Mouse (Mus musculus): ENCODE data around the gene Akap2.

The Akap2 gene

DNA sequence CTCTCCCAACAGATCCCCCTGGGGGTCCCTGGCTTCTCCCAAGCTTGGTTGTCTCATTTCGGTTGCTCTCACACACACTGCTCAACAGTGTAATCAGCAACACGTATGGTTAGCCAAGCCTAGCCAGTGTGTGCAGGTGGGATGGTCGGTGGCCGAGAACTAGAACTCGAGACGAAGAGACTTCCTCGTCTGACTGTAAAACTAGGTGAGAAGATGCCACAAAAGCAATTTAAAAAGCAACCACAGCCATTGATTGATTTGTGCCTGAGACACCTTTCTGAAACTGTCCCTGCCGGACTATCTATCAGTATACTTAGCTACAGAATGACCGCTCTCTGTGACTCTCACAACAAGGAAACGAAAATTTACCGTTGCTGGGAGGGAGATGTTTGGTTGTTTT lies 37.6 kb downstream of the Akap2 start:
- no peak for DNase-seq (ENCODE audit: low spot score in 2 of 2)

DNA sequence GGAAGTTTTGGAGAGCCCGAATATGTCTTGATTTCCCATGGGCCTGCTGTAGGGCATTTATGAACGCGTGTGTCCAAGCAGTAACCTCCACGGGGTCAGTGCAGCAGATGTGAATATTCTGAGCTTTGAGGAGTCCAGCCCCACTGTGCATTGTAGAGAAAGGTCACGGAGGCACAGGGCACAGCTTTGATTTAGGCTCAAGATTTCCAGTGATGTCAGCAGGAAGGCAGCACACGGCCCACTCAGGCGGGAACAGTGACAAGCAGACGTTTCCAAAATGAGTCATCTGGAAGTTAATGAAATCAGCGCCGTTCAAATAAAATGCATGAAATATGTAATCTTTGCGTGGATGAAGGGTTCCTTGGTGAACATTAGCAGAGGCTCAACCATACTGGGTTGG lies 40.5 kb downstream of the Akap2 start:
- no peak for DNase-seq (ENCODE audit: low spot score in 2 of 2)

GRCm38 (mm10) chr4:57762424-57762823 lies 45.0 kb downstream of the Akap2 start:
- DNase-seq (ENCODE audit: low spot score in 2 of 2): no peak

- no peak for DNase-seq (ENCODE audit: low spot score in 2 of 2)
These were observed 46.9 kb downstream of the Akap2 start for GRCm38 (mm10) chr4:57764392-57764791.

- no peak for DNase-seq (ENCODE audit: low spot score in 2 of 2)
These were observed 47.5 kb downstream of the Akap2 start for GRCm38 (mm10) chr4:57764926-57765325.

DNA sequence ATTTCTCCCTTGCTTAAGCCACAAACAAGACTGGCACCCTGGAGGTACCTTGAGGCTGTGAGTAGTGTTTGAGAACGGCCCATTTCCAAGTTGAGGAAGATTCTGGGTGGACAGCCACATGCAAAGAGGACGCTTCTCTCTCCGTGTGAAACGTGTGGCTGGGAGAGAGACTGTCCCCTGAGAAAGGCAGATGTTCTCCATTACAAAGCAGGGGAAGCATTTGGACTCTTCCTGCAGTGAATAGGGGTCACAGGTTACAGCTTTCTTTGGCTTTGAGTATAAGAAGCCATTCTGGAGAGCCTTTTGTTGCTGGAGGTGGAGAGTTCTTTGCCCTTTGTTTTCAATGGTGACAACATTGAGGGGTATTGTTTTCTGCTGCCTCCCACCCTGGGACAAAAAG lies 48.3 kb downstream of the Akap2 start:
- no peak for DNase-seq (ENCODE audit: low spot score in 2 of 2)

DNA sequence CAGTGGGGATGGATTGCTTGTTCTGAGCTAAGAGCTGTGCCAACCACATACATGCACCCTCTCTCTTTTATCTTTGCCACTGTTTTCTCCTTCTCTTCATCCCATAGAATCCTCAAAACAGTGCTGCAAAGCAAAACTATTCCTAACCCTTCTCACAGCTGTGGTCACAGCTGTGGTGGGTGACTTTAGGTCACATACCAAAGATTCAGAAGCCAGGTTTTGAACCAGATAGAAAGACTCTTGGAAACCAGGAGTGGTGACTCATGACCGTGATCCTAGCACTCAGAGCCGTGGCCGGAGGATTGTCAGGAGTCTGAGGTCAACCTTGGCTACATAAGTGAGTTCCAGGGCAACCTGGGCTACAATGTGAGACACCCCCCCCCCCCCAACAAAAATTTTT lies 51.5 kb downstream of the Akap2 start:
- no peak for DNase-seq (ENCODE audit: low spot score in 2 of 2)

DNA sequence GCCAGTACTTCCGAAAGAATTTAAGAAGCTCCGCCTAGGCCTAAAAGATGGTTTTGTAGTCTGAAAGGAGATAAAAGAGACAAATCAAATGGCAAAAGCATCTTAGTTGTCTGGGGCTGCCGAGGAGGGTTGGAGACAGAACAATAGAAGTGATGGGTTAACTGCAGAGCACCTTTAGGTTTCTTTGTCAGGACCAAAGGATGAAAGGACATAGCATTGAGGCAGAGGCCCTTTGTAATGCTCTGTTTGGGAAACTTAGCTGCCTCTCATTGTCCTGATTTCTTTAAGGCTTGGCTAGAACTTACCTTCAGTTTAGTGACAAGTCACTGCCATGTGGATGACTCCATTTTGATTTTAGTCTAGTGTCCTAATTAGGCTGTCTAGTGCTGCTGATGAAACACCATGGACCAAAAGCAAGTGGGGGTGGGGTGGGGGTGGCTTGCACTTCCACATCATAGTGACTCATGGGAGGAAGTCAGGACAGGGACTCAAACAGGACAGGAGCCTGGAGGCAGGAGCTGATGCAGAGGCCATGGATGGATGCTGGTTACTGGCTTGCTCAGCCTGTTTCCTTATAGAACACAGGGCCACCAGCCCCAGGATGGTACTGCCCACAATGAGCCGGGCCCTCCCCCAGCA lies 52.8 kb downstream of the Akap2 start:
- no peak for DNase-seq (ENCODE audit: low spot score in 2 of 2)

- no peak for DNase-seq (ENCODE audit: low spot score in 2 of 2)
These were observed 54.2 kb downstream of the Akap2 start for GRCm38 (mm10) chr4:57771558-57772219.

DNA sequence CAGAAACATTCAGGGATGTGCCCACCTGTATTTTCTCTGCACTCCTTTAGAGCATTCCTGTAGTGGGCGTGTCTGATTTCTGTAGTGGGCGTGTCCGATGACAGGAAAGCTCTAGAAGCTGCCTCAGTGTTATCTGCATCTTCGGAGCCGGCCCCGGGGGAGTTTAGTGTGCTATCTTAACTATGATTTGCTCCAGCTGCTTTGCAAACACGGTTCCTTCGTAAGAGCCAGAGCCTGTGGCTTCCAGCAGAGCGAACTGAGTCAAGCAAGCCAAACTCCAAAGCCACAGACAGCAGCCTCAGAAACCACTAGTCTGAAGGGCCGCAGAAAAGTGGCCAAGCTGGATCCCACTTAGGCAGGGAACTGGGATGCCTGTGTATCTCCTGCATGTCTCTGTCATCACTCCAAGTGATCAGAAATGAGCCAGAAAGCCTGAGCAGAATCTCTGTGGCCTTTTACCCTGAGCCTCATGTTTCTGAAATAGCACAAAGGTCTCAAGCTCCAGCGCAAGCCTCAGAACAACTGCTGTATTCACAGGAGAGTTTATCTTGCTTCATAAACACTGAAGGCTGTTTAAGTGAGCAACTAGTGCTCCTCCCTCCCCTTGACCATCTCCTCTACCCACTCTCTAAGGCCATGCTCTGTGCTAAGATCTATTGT lies 55.5 kb downstream of the Akap2 start:
- DNase-seq (ENCODE audit: low spot score in 2 of 2): no peak

GRCm38 (mm10) chr4:57774517-57774916 lies 57.1 kb downstream of the Akap2 start:
- no peak for DNase-seq (ENCODE audit: low spot score in 2 of 2)

- DNase-seq (ENCODE audit: low spot score in 2 of 2): no peak
These were observed 58.1 kb downstream of the Akap2 start for GRCm38 (mm10) chr4:57775582-57775981.

GRCm38 (mm10) chr4:57780403-57780802 lies 62.9 kb downstream of the Akap2 start:
- DNase-seq (ENCODE audit: low spot score in 2 of 2): no peak

DNA sequence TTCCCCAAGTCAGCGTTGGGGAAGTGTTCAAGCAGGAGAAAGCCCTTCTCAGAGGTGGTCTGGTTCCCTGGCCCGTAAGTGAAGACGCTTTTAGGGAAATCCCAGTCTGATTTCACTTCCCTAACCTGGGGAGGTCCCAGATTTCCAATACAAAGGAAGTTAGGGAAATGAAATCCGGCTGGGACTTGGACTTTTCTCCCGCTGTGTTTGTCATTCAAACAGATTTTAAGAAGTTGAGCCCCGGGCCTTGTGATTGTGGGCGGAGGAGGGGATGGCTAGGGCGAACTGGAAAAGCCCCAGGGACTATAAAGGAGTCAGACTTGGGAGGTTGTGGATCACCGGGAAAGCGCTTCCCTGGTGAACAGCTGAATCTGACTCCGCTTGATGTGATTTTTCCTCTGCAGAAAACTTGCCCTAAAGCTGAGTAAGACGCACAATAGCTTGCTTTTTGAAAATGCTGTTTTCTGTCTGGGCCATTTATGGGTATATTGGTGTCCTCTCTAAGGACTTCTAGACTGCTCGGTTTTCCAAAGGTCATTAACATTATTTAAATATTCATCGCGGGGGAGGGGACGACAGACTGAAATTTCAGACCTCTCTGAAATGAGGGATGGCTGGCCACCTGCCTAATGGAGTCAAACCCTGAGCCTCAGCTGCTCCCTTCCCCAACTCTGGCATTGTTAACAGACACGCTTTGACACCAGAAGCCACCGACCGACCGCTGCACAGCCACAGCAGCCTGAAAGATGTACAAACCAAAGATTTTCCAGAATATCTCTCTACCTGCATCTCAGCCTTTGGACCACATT lies 63.6 kb downstream of the Akap2 start:
- no peak for DNase-seq (ENCODE audit: low spot score in 2 of 2)

DNA sequence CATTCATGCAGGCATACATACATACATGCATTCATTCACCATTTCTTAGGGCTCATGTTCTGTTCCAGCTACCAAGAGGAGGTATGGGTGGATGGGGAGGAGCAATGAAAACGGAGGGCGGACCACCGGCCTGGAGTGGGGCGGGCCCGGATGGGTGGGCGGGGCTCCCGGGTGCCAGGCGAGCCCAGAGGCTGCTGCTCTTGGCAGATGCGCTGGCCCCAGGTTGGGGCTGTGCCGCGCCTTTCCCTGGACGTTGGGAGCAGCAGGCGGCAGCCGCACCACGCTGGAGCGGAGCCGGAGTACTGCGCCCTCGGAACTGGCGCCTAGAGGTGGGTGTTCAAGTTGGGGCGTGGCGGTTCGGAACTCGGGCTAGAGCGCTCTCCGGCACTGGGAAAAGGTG lies 64.5 kb downstream of the Akap2 start:
- no peak for DNase-seq (ENCODE audit: low spot score in 2 of 2)

DNA sequence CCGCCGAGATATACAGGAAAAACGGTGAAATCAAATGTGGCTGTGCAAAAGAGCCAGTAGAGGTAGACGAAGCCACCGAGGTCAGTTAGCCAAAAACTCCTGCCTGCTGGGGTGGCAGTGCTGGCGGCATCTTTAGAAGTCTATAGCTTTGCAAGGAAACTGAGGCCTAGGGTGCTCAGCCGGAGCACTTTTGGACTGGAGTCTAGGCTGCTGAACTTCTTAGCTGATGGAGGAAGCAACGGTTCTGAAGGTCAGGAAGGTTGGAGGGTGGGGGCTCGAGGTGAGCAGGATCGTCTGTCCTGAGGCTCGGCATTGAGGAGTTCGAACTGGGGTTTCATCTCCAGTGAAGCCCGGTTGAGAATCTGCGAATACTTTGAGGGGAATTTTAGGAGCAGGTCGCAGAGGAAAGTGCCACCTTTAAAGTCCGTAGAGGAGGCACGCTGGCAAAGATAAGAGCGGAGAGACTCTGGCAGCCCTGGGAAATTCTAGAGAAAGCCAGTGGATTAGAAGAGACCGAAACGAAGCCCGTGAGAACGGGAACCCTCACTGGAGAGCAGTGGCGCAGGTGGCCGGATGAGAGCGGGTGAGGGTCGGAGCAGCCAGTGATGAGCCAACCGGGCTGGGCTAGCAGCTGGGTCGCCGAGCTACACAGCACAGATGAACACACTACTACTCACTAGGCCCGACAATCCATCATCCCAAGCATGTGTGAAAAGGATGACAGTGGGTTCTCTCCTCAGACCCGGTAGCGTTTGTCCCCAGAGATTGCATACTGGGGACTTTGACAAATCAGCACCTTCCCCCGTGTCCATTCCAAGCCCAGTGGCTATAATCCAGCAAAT lies 65.3 kb downstream of the Akap2 start:
- DNase-seq (ENCODE audit: low spot score in 2 of 2): peak in 1 of 2 experiments; percentile 13

DNA sequence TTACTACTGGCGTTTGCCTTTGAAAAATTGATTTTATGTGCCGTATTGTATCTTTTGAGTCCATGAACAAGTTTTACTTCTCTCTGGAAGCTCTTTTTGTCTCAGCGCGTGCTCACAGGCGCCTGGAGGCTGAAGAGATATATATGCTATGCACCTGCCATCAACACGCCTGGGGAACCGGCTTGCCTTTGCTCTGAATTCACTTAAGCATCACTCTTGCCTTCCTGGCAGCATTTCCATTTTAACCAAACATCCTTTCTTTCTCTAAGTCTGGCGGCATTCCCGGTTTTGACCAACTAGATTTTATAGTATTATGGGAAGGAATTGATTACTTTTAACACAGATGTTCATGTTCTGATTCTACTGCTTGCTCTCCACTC lies 65.9 kb downstream of the Akap2 start:
- no peak for DNase-seq (ENCODE audit: low spot score in 2 of 2)

DNA sequence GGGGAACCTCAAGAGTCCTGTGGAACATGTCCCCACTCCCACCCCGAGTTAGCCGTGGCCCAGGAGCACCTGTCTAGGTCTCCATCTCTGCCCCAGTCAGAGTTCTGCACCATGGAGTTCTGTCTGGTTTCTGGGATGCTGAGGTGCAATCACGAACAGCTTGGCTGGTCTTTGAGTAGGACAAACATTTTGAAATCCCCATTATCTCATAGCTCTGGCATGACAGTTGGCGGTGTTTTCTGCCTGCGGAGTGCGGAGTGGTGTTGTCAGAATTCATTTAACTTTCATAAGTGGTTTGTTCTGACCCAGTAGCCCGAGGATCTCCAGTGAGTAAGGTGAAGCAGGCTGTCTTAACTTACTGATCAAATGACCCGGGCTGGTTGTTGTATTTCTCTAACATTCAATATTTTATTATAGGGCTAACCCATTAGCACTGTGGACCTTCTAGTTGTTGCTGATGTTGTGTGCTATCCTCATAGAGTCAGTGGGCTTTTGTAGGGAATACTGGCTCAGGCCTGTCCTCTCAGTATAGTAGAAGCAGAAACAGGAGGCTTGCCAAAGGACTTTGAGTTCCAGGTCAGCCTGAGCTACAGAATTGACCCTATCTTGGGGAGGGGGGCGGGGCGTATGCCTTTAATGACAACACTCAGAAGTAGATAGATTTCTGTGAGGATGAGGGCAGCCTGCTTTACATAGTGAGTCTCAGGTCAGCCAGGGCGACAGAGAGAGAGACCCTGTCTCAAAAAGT lies 66.6 kb downstream of the Akap2 start:
- DNase-seq (ENCODE audit: low spot score in 2 of 2): no peak

- no peak for DNase-seq (ENCODE audit: low spot score in 2 of 2)
These were observed 71.3 kb downstream of the Akap2 start for GRCm38 (mm10) chr4:57788709-57789108.

- no peak for DNase-seq (ENCODE audit: low spot score in 2 of 2)
These were observed 71.7 kb downstream of the Akap2 start for GRCm38 (mm10) chr4:57789118-57789517.

DNA sequence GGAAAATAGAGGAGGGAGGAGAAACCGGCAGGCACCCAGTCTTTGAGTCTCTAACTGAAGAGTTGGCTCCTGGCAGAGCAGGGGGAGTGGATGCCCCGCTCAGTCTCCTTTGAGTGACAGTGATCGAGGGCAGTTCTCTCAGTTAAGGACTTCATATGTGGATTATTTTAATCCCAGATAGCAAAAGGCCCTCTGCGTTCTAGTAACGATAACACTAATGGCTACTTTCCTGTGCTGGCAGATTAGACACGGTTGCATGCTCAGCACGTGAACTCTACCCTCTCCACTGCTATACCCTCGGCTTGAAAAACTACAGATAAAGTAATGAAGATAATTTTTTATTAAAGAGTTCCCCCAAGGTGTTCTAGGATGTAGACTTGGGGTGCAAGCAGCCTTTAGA lies 76.5 kb downstream of the Akap2 start:
- DNase-seq (ENCODE audit: low spot score in 2 of 2): no peak

Data from frontal cortex, postnatal 14 days (tissue).